Mouse (Mus musculus) adrenal gland, postnatal 0 days (tissue): ENCODE measurements around the gene Ccdc7a. TPM values are rescaled to one million over a fixed set of nuclear protein-coding genes. Genes with fewer than 3 reads are reported as not detected.

ENCODE experiments used
- polyA plus RNA-seq: library from polyadenylated mRNA; unstranded; fragments of >200 nt; fragmentation: Nextera tagmentation; extraction: Ambion mirVana; gene quantifications from 2 replicates; pipeline ENCODE4 v1.2.1, GENCODE M21; 2015

The Ccdc7a gene
- not detected in 2 replicates for polyA plus RNA-seq

DNA sequence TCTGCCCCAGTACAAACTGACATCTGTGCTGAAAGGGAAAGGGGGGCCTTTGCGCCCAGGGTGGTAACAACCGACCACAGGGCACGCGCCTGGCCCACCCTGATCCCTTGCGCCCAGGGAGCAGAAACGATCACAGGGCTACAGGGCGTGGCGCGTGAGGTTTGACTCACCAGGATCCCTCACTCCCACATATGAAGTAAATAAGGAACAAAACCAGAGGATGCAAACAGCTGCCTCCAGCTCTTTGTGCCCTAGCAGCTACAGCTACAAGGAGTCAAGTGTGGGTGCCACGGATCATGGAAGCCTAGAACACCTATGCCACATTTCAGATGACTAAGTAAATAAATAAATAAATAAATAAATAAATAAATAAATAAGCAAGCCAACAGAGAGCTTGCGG, at the start of gene Ccdc7a:
Gene Ccdc7a (minus strand): TSS at position 101 of the 400 bp plus-strand sequence.

DNA sequence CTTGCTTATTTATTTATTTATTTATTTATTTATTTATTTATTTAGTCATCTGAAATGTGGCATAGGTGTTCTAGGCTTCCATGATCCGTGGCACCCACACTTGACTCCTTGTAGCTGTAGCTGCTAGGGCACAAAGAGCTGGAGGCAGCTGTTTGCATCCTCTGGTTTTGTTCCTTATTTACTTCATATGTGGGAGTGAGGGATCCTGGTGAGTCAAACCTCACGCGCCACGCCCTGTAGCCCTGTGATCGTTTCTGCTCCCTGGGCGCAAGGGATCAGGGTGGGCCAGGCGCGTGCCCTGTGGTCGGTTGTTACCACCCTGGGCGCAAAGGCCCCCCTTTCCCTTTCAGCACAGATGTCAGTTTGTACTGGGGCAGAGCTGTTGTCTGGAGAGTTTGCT, 1.5 kb upstream of the Ccdc7a start, which contains the start of gene Ccdc7b:
Gene Ccdc7b (plus strand): TSS at position 301 of the 400 bp plus-strand sequence.

DNA sequence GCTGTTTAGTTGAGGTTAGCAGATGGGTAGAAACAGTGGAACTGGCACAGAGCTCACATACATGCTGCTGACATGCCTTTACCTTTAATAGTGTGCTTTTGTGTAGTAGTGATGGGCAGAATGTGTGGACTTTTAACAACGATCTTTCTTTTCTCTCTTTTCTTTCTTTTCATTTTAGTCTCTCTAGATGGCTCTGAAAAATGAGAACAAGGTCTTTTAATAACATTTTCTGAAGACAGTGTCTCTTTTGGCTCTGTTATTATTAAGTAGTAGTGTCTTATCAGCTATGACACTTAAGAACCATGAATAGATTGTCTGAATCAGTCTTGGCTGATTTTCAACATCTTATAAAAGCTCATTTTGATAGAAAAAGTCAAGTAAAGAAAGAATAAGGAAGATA, 266.7 kb downstream of the Ccdc7a start, which contains the start of gene Gm3952:
Gene Gm3952 (minus strand): TSS at position 101 of the 400 bp plus-strand sequence.

DNA sequence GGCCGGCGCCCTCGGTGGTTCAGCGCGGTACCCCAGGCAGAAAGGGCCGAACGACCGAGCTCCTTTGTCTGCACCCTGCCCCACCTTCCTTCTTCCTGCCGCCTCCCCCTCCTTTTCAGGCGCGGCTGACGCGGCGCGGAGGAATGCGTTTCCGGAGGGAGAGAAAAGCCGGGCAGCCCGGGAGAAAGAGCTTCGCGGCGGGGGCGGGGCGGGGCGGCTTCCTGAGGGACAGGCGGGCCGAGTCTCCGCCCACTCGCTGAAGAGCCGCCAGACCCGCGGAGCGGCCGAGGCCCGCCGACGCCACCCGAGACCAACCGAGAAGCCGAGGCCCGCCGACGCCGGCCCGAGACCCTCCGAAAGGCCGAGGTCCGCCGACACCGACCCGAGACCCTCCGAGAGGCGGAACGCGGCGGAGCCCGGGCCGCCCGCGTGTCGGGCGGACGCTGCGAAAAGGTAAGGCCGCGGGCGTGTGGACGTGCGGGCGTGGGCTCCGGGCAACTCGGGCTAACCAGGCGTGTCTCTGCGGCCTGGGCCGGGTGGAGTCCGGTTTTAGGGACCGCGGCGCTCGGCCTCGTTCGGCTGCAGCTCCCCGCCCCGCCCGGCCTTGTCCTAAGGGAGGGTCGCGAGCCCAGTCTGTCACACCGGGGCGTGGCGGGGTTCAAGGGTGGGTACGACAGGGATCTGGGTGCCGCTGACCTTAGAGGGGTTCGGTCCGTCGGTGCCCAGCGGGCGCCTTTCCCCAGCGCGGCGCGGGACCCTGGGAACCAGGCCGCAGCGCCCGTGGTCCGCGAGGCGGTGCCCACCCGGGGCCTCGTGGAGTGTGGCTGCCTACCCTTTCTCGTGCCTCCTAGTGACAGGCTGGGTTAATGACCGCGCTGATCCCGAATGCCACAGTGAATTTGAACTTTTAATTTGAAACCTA, 379.5 kb downstream of the Ccdc7a start, which contains the start of gene Itgb1:
Gene Itgb1 (plus strand): TSS at position 148 of the 922 bp plus-strand sequence.

Other genes with a start within 250 kb of the Ccdc7a start
- gene Ccdc7b, start 1.6 kb upstream of the Ccdc7a start, polyA plus RNA-seq = not detected in 2 replicates
- gene Gm10999, start 66.1 kb upstream of the Ccdc7a start, polyA plus RNA-seq = not detected in 2 replicates
- 31.4 and 48.9 TPM in 2 replicates for gene 2610044O15Rik8, start 168.9 kb upstream of the Ccdc7a start, polyA plus RNA-seq